Mouse (Mus musculus) bone marrow, adult 2 months (tissue): ENCODE data around the gene D930048N14Rik. TPM values are rescaled to one million over a fixed set of nuclear protein-coding genes. Genes with fewer than 3 reads are reported as not detected.
"Not testable (repeated sequence)": the region's sequence is repeated elsewhere in the genome, so short reads cannot be mapped to it uniquely, and the experiment has no call there.

Experiments
- H3K27ac ChIP-seq: fragments of 200-500 bp; 2 replicates; pipeline ENCODE4 v1.5.1; 2012; ENCODE audit warnings: low read depth, mild to moderate bottlenecking, control low read depth, inconsistent platforms, low read length; ENCODE audit not compliant: control insufficient read depth, poor library complexity, insufficient read depth
- H3K4me1 ChIP-seq: fragments of 200-500 bp; 2 replicates; pipeline ENCODE4 v1.6.1; 2011; ENCODE audit warnings: low read length; ENCODE audit not compliant: control insufficient read depth, insufficient read depth
- H3K4me3 ChIP-seq: fragments of 200-500 bp; replicated peaks from 2 replicates; pipeline ENCODE3; 2011; ENCODE audit warnings: mild to moderate bottlenecking, low read depth, low read length, control low read depth; ENCODE audit not compliant: control insufficient read depth
- CTCF ChIP-seq: fragments of 200-500 bp; IDR thresholded peaks from 2 replicates; pipeline ENCODE4 v1.5.1; 2011; ENCODE audit warnings: low read length, control low read depth; ENCODE audit not compliant: control insufficient read depth, insufficient read depth
- POLR2A ChIP-seq: fragments of 200-500 bp; IDR thresholded peaks from 2 replicates; pipeline ENCODE4 v1.6.1; 2011; ENCODE audit warnings: low read depth, mild to moderate bottlenecking, control low read depth, low read length, borderline replicate concordance; ENCODE audit not compliant: control insufficient read depth
- WGBS: fragments of 180-500 bp; shearing (Covaris S2); methylation state at CpG from one replicate; pipeline ENCODE4 v1.1.7; 2018; 5-methylcytosine and 5-hydroxymethylcytosine counted together
- polyA plus RNA-seq: library from polyadenylated mRNA; stranded (reverse); fragments of >200 nt; gene quantifications from 2 replicates; pipeline ENCODE4 v1.2.4, GENCODE M21; 2011; ENCODE audit warnings: low replicate concordance; ENCODE audit not compliant: missing spikeins, insufficient read depth, insufficient read length

The D930048N14Rik gene
- 0.29 and 0.72 TPM in 2 replicates for polyA plus RNA-seq

GRCm38 (mm10) chr11:51650691-51651515 is at the start of gene D930048N14Rik, which contains the start of gene N4bp3:
TSS of gene D930048N14Rik (plus strand) at chr11:51650954.
TSS of gene N4bp3 (minus strand) at chr11:51650842.
- Histone ChIP-seq H3K4me1 (peaks cover 4% of the 10 kb centered on the region; the same call in 1 of the 2 replicates), H3K27ac (peak within 1 kb of the TSS; percentile 37; the same call in 1 of the 2 replicates), H3K4me3 (peak within 1 kb of the TSS; percentile 81)
- TF ChIP-seq CTCF (no peak), POLR2A (no peak)
- 1% methylated on average over 70 of the region's 70 CpGs for WGBS

GRCm38 (mm10) chr11:51602253-51602652 is 48.5 kb upstream of the D930048N14Rik start:
- Histone ChIP-seq H3K4me1 (no peaks in the 10 kb centered on the region), H3K27ac (no peak overlapping the region; the same call in 1 of the 2 replicates), H3K4me3 (no peak overlapping the region)
- TF ChIP-seq CTCF (no peak), POLR2A (no peak)
- WGBS, result 83% methylated on average over 3 of the region's 3 CpGs

GRCm38 (mm10) chr11:51605602-51606446 is 44.9 kb upstream of the D930048N14Rik start:
- WGBS, result under 1% methylated on average over 81 of the region's 81 CpGs
- no peak for TF ChIP-seq CTCF
- peak; percentile 66; the same call in 1 of the 2 replicates for TF ChIP-seq POLR2A
- no peaks in the 10 kb centered on the region; the same call in 1 of the 2 replicates for H3K4me1 ChIP-seq
- H3K27ac ChIP-seq, result peak overlapping the region; percentile 95
- peak overlapping the region; percentile 79 for H3K4me3 ChIP-seq

- WGBS, result under 1% methylated on average over 91 of the region's 91 CpGs
- H3K4me1 ChIP-seq, result no peaks in the 10 kb centered on the region; the same call in 1 of the 2 replicates
- TF ChIP-seq CTCF (no peak), POLR2A (peak; percentile 100)
Observed at GRCm38 (mm10) chr11:51606447-51607095, 44.2 kb upstream of the D930048N14Rik start, which contains the start of gene Hnrnpab. TSS of gene Hnrnpab (minus strand) at chr11:51606847.

GRCm38 (mm10) chr11:51607096-51607738 is 43.5 kb upstream of the D930048N14Rik start:
- WGBS, result 6% methylated on average over 15 of the region's 15 CpGs
- peak overlapping the region; percentile 74 for H3K27ac ChIP-seq
- H3K4me3 ChIP-seq, result peak overlapping the region; percentile 79
- H3K4me1 ChIP-seq, result no peaks in the 10 kb centered on the region; the same call in 1 of the 2 replicates
- TF ChIP-seq POLR2A (no peak; the same call in 1 of the 2 replicates), CTCF (no peak)

More at GRCm38 (mm10) chr11:51606447-51607095, 44.2 kb upstream of the D930048N14Rik start, which contains the start of gene Hnrnpab:
- Histone ChIP-seq H3K27ac (peak within 1 kb of the TSS; percentile 95), H3K4me3 (peak within 1 kb of the TSS; percentile 79)

GRCm38 (mm10) chr11:51609266-51609909 is 41.4 kb upstream of the D930048N14Rik start:
- 51% methylated on average over 3 of the region's 3 CpGs for WGBS
- no peak overlapping the region for H3K4me3 ChIP-seq
- TF ChIP-seq CTCF (no peak), POLR2A (no peak)
- H3K27ac ChIP-seq, result peak overlapping the region; percentile 45; the same call in 1 of the 2 replicates
- H3K4me1 ChIP-seq, result no peaks in the 10 kb centered on the region; the same call in 1 of the 2 replicates

- not testable (repeated sequence) for H3K4me1 ChIP-seq, H3K4me3 ChIP-seq, H3K27ac ChIP-seq
- WGBS, result 61% methylated on average over 5 of the region's 5 CpGs
Observed at GRCm38 (mm10) chr11:51609940-51610339, 40.8 kb upstream of the D930048N14Rik start.
